13 mouse cellular contexts compared by ENCODE assay signal in genomic region chr7:16241787-16242186, GRCm38 (mm10). TPM values are rescaled to one million over a fixed set of nuclear protein-coding genes. Genes with fewer than 3 reads are reported as not detected.
A peak's percentile ranks its signal among the peaks of the same experiment; 100 is the strongest.
DNase-seq lines count a peak whose midpoint lies in the region; ATAC-seq and TF ChIP-seq lines count a peak whose summit lies in the region.
"Had no signal": no experiment of that assay in that cellular context is flagged by ENCODE, and none has a peak within 500 bp of the region (broad histone marks: within the 10 kb centered on the region; RNA-seq: fewer than 3 reads in every experiment).

No protein-coding gene starts in this region.

- H3K4me2 ChIP-seq in kidney, embryonic 14.5 days (replicated peaks; ENCODE audit: low read depth, low read length) = no peak overlapping the region

- no peaks in the 10 kb centered on the region for H3K36me3 ChIP-seq in kidney, adult 2 months (ENCODE audit: control insufficient read depth, insufficient read depth, low read length)
- H3K36me3 ChIP-seq in kidney, embryonic 14.5 days (ENCODE audit: control insufficient read depth, insufficient read depth, low read length) = no peaks in the 10 kb centered on the region
- peaks cover 0 to 17% of the 10 kb centered on the region in 2 experiments; a peak in 2 of 4 replicates for H3K36me3 ChIP-seq in MEL (ENCODE audit: control insufficient read depth in 1 of 2, insufficient read depth in 2 of 2, low read length in 2 of 2)
- H3K36me3 ChIP-seq in macrophage (ENCODE audit: inconsistent target) = peaks cover 19% of the 10 kb centered on the region; the same call in 1 of the 2 replicates
- H3K36me3 ChIP-seq: midbrain, embryonic 10.5 days had no signal

- H3K9me3 ChIP-seq in kidney, embryonic 14.5 days (ENCODE audit: control insufficient read depth, low read length) = no peaks in the 10 kb centered on the region
- no peaks in the 10 kb centered on the region for H3K9me3 ChIP-seq in MEL (replicated peaks; ENCODE audit: insufficient read depth, low read length)
- H3K9me3 ChIP-seq: midbrain, embryonic 10.5 days had no signal

- no peak overlapping the region for H3K9ac ChIP-seq in kidney, embryonic 14.5 days (ENCODE audit: low read depth, low read length)
- H3K9ac ChIP-seq in MEL (ENCODE audit: control insufficient read depth, low read depth, low read length, poor library complexity, severe bottlenecking) = peak overlapping the region; percentile 38

- DNase-seq in kidney, adult 2 months = no peak
- peak; percentile 59 for DNase-seq in MEL (ENCODE audit: low read depth, low spot score)
- no peak for DNase-seq in right cerebral cortex, postnatal 4 days
- no peak for DNase-seq in frontal cortex, postnatal 25 days (ENCODE audit: low spot score in 2 of 2)
- DNase-seq: kidney, adult 11 months; lung, adult 2 months; right cerebral cortex, postnatal 14 days; thymus, postnatal 36 days had no signal

- H3K4me3 ChIP-seq in kidney, adult 2 months (ENCODE audit: insufficient read depth, low read depth, low read length) = no peak overlapping the region
- no peak overlapping the region for H3K4me3 ChIP-seq in kidney, embryonic 14.5 days (ENCODE audit: low read length)
- H3K4me3 ChIP-seq in MEL (ENCODE audit: control insufficient read depth in 1 of 2, insufficient read depth in 1 of 2, low read depth in 2 of 2, low read length in 2 of 2) (peak overlapping the region; percentile 10 to 49), macrophage (ENCODE audit: inconsistent target) (no peak overlapping the region; the same call in 1 of the 2 replicates)
- H3K4me3 ChIP-seq in brown adipose tissue, adult 24 weeks (ENCODE audit: insufficient read depth, low read depth, low read length) = peak overlapping the region; percentile 38; the same call in 1 of the 2 replicates
- H3K4me3 ChIP-seq: midbrain, embryonic 10.5 days had no signal

- no peak for ATAC-seq in kidney, embryonic 14.5 days (ENCODE audit: low FRiP score, low TSS enrichment)

- no peak for TF ChIP-seq RAD21 in MEL (IDR thresholded peaks at IDR 0.05; ENCODE audit: low read depth, low read length)

- no peak overlapping the region for H3K27ac ChIP-seq in kidney, adult 2 months (ENCODE audit: insufficient read depth, low read depth, low read length)
- H3K27ac ChIP-seq in kidney, embryonic 14.5 days (ENCODE audit: low read depth, low read length) = no peak overlapping the region
- H3K27ac ChIP-seq in MEL (ENCODE audit: control insufficient read depth, low read depth, low read length) (peak overlapping the region; percentile 62), macrophage (peak overlapping the region; percentile 96)
- H3K27ac ChIP-seq in brown adipose tissue, adult 24 weeks (replicated peaks; ENCODE audit: low read depth, low read length) = peak overlapping the region; percentile 74
- H3K27ac ChIP-seq: midbrain, embryonic 10.5 days had no signal

- H3K79me2 ChIP-seq in MEL (ENCODE audit: control insufficient read depth, insufficient read depth, low read length, poor library complexity) (no peaks in the 10 kb centered on the region), macrophage (ENCODE audit: inconsistent target) (peaks cover 15% of the 10 kb centered on the region; the same call in 1 of the 2 replicates)

- peak in 1 of 2 experiments; percentile 38; a peak in 1 of 4 replicates for TF ChIP-seq EP300 in MEL (IDR thresholded peaks at IDR 0.05; ENCODE audit: low read depth in 1 of 2, low read length in 2 of 2)

- TF ChIP-seq CTCF in kidney, adult 2 months (conservative IDR thresholded peaks at IDR 0.05; ENCODE audit: insufficient read depth, insufficient read length, low read depth, low read length) = 0 out of 2 replicates have a peak, but pooled peaks have one; percentile 7
- TF ChIP-seq CTCF in MEL (IDR thresholded peaks at IDR 0.05 in 2 of 3, conservative IDR thresholded peaks at IDR 0.05 in 1 of 3; ENCODE audit: control insufficient read depth in 1 of 3, insufficient read depth in 1 of 3, low read depth in 2 of 3, low read length in 3 of 3, poor library complexity in 1 of 3, severe bottlenecking in 1 of 3) = no peak

- no peaks in the 10 kb centered on the region for H3K27me3 ChIP-seq in kidney, adult 2 months (replicated peaks; ENCODE audit: control insufficient read depth, insufficient read depth, low read length)
- no peaks in the 10 kb centered on the region for H3K27me3 ChIP-seq in kidney, embryonic 14.5 days (ENCODE audit: control insufficient read depth, insufficient read depth, low read length)
- H3K27me3 ChIP-seq in MEL (ENCODE audit: control insufficient read depth in 1 of 2, insufficient read depth in 2 of 2, low read length in 2 of 2) = 0 out of 4 replicates have a peak, but pooled peaks cover 0 to 1% of the 10 kb centered on the region in 2 experiments
- H3K27me3 ChIP-seq: CH12.LX had no signal

- 58% methylated on average over 11 of the region's 11 CpGs for WGBS in kidney, adult 2 months
- WGBS in kidney, embryonic 14.5 days = 47% methylated on average over 11 of the region's 11 CpGs
- WGBS in macrophage (ENCODE audit: missing documents) = 44% methylated on average over 11 of the region's 11 CpGs

- no peaks in the 10 kb centered on the region for H3K4me1 ChIP-seq in kidney, adult 2 months (ENCODE audit: control insufficient read depth, insufficient read depth, low read length)
- no peaks in the 10 kb centered on the region for H3K4me1 ChIP-seq in kidney, embryonic 14.5 days (ENCODE audit: control insufficient read depth, insufficient read depth, low read length)
- H3K4me1 ChIP-seq in MEL (ENCODE audit: control insufficient read depth in 1 of 2, insufficient read depth in 2 of 2, low read length in 2 of 2) = peaks cover 3 to 21% of the 10 kb centered on the region in 2 experiments; a peak in 3 of 4 replicates
- H3K4me1 ChIP-seq in brown adipose tissue, adult 24 weeks (ENCODE audit: control insufficient read depth, insufficient read depth, insufficient read length, low read length) = no peaks in the 10 kb centered on the region; the same call in 1 of the 2 replicates
- H3K4me1 ChIP-seq: midbrain, embryonic 10.5 days had no signal

- no peak for TF ChIP-seq POLR2A in kidney, adult 2 months (IDR thresholded peaks at IDR 0.05; ENCODE audit: low read depth, low read length)
- no peak for TF ChIP-seq POLR2A in MEL (IDR thresholded peaks at IDR 0.05; ENCODE audit: control insufficient read depth in 1 of 2, insufficient read depth in 1 of 2, low read depth in 1 of 2, low read length in 2 of 2, poor library complexity in 1 of 2)

RNA-seq across cellular contexts. Expression of gene C5ar2, which starts 2.2 kb away (rescaled TPM):
- 0.34 and 0.39 TPM in 2 replicates for polyA plus RNA-seq in kidney, adult 2 months (2012; rRNA removed)
- polyA plus RNA-seq in kidney, embryonic 14.5 days (2014; fragmentation: Nextera tagmentation; extraction: Ambion mirVana) = 0.05 and 0.09 TPM in 2 replicates
- total RNA-seq in MEL (2012; rRNA removed) = 0.92 and 1.7 TPM in 2 replicates
- polyA plus RNA-seq in MEL (2012; ENCODE audit: insufficient read depth in 1 of 2, insufficient read length in 2 of 2, low read depth in 1 of 2, low replicate concordance in 2 of 2, missing spikeins in 1 of 2) (under 1 TPM in 1 of 2 experiments, not detected in 1; 0.49 TPM), macrophage (2018) (5.3 to 5.8 TPM (median 5.7 TPM) in 3 replicates)
- polyA plus RNA-seq in brown adipose tissue, adult 24 weeks (2012; ENCODE audit: insufficient read depth, insufficient read length, missing spikeins) = 0.40 and 0.46 TPM in 2 replicates
- total RNA-seq in macrophage (2018; cell fraction: chromatin; rRNA removed) = 1 to 10 TPM; 1.3 to 9.4 (median 4.6) TPM
- total RNA-seq in macrophage (2018; cell fraction: cytosol; rRNA removed) = 1 to 10 TPM; 2.3 to 7.1 (median 4.2) TPM
- 10 to 100 TPM in 8 of 26 experiments, 1 to 10 TPM in 18; 4.5 to 18.7 (median 8.2) TPM for total RNA-seq in macrophage (2018; cell fraction: nucleus; rRNA removed)

RNA-seq across cellular contexts. Expression of gene C5ar1, which starts 17.6 kb away (rescaled TPM):
- 3.4 and 4.2 TPM in 2 replicates for polyA plus RNA-seq in kidney, adult 2 months (2012; rRNA removed)
- polyA plus RNA-seq in kidney, embryonic 14.5 days (2014; fragmentation: Nextera tagmentation; extraction: Ambion mirVana) = 1.2 and 1.8 TPM in 2 replicates
- total RNA-seq in MEL (2012; rRNA removed) = not detected in 2 replicates
- not detected for polyA plus RNA-seq in MEL (2012; ENCODE audit: insufficient read depth in 1 of 2, insufficient read length in 2 of 2, low read depth in 1 of 2, low replicate concordance in 2 of 2, missing spikeins in 1 of 2)
- 3.6 and 5.2 TPM in 2 replicates for polyA plus RNA-seq in brown adipose tissue, adult 24 weeks (2012; ENCODE audit: insufficient read depth, insufficient read length, missing spikeins)
- 100 to 1,000 TPM in 11 of 26 experiments, 10 to 100 TPM in 15; 18.9 to 297 (median 75.1) TPM for total RNA-seq in macrophage (2018; cell fraction: chromatin; rRNA removed)
- 100 to 1,000 TPM; 105 to 683 (median 289) TPM for total RNA-seq in macrophage (2018; cell fraction: cytosol; rRNA removed)
- 100 to 1,000 TPM; 102 to 954 (median 358) TPM for total RNA-seq in macrophage (2018; cell fraction: nucleus; rRNA removed)
- polyA plus RNA-seq in macrophage (2018) = 254 to 928 TPM (median 285 TPM) in 3 replicates
- total RNA-seq: CH12.LX had no signal

RNA-seq across cellular contexts. Expression of gene Dhx34, which starts 19.9 kb away (rescaled TPM):
- polyA plus RNA-seq in kidney, adult 2 months (2012; rRNA removed) = 22.7 and 28.9 TPM in 2 replicates
- 8.5 and 13.0 TPM in 2 replicates for polyA plus RNA-seq in kidney, embryonic 14.5 days (2014; fragmentation: Nextera tagmentation; extraction: Ambion mirVana)
- 5.8 and 6.0 TPM in 2 replicates for total RNA-seq in MEL (2012; rRNA removed)
- polyA plus RNA-seq in MEL (2012; ENCODE audit: insufficient read depth in 1 of 2, insufficient read length in 2 of 2, low read depth in 1 of 2, low replicate concordance in 2 of 2, missing spikeins in 1 of 2) (10 to 100 TPM in 1 of 2 experiments, not detected in 1; 13.6 TPM), macrophage (2018) (11.6 to 20.4 TPM (median 18.5 TPM) in 3 replicates)
- polyA plus RNA-seq in brown adipose tissue, adult 24 weeks (2012; ENCODE audit: insufficient read depth, insufficient read length, missing spikeins) = 7.3 and 8.3 TPM in 2 replicates
- 10 to 100 TPM; 11.2 to 62.8 (median 36.9) TPM for total RNA-seq in macrophage (2018; cell fraction: chromatin; rRNA removed)
- total RNA-seq in macrophage (2018; cell fraction: cytosol; rRNA removed) = 10 to 100 TPM; 12.6 to 26.7 (median 21.6) TPM
- total RNA-seq in macrophage (2018; cell fraction: nucleus; rRNA removed) = 10 to 100 TPM; 12.5 to 46.6 (median 31.2) TPM

RNA-seq across cellular contexts. Expression of gene Inafm1, which starts 31.6 kb away (rescaled TPM):
- 23.1 and 30.7 TPM in 2 replicates for polyA plus RNA-seq in kidney, adult 2 months (2012; rRNA removed)
- 19.3 and 19.8 TPM in 2 replicates for polyA plus RNA-seq in kidney, embryonic 14.5 days (2014; fragmentation: Nextera tagmentation; extraction: Ambion mirVana)
- total RNA-seq in MEL (2012; rRNA removed) = 38.0 and 50.7 TPM in 2 replicates
- polyA plus RNA-seq in MEL (2012; ENCODE audit: insufficient read depth in 1 of 2, insufficient read length in 2 of 2, low read depth in 1 of 2, low replicate concordance in 2 of 2, missing spikeins in 1 of 2) = 10 to 100 TPM in 1 of 2 experiments, not detected in 1; 87.6 TPM
- polyA plus RNA-seq in brown adipose tissue, adult 24 weeks (2012; ENCODE audit: insufficient read depth, insufficient read length, missing spikeins) = 16.0 and 17.2 TPM in 2 replicates
- total RNA-seq in macrophage (2018; cell fraction: chromatin; rRNA removed) = 10 to 100 TPM; 11.6 to 72.8 (median 39.4) TPM
- 10 to 100 TPM in 4 of 26 experiments, 1 to 10 TPM in 22; 5.9 to 11.6 (median 8.4) TPM for total RNA-seq in macrophage (2018; cell fraction: cytosol; rRNA removed)
- 10 to 100 TPM; 10.3 to 35.9 (median 25.5) TPM for total RNA-seq in macrophage (2018; cell fraction: nucleus; rRNA removed)
- polyA plus RNA-seq in macrophage (2018) = 1.9 to 10.1 TPM (median 7.4 TPM) in 3 replicates

RNA-seq across cellular contexts. Expression of gene Ccdc9, which starts 44.8 kb away (rescaled TPM):
- 23.3 and 24.3 TPM in 2 replicates for polyA plus RNA-seq in kidney, adult 2 months (2012; rRNA removed)
- polyA plus RNA-seq in kidney, embryonic 14.5 days (2014; fragmentation: Nextera tagmentation; extraction: Ambion mirVana) = 24.6 and 28.3 TPM in 2 replicates
- total RNA-seq in MEL (2012; rRNA removed) = 57.4 and 63.6 TPM in 2 replicates
- polyA plus RNA-seq in MEL (2012; ENCODE audit: insufficient read depth in 1 of 2, insufficient read length in 2 of 2, low read depth in 1 of 2, low replicate concordance in 2 of 2, missing spikeins in 1 of 2) (10 to 100 TPM in 1 of 2 experiments, not detected in 1; 97.1 TPM), macrophage (2018) (99.0 to 183 TPM (median 120 TPM) in 3 replicates)
- polyA plus RNA-seq in brown adipose tissue, adult 24 weeks (2012; ENCODE audit: insufficient read depth, insufficient read length, missing spikeins) = 26.4 and 28.6 TPM in 2 replicates
- 100 to 1,000 TPM; 304 to 896 (median 675) TPM for total RNA-seq in macrophage (2018; cell fraction: chromatin; rRNA removed)
- total RNA-seq in macrophage (2018; cell fraction: cytosol; rRNA removed) = 10 to 100 TPM; 52.8 to 97.2 (median 73.4) TPM
- 100 to 1,000 TPM; 161 to 339 (median 237) TPM for total RNA-seq in macrophage (2018; cell fraction: nucleus; rRNA removed)

Comparison
In these comparisons a context has a peak if more than half of its experiments do, and no peak if none do; other contexts are left out.
1. H3K27ac ChIP-seq: peak in MEL (single experiment), brown adipose tissue, adult 24 weeks (single experiment) and macrophage (single experiment); none in kidney, adult 2 months (single experiment) and kidney, embryonic 14.5 days (single experiment).
2. H3K4me3 ChIP-seq: peak in MEL (2 of 2) and brown adipose tissue, adult 24 weeks (single experiment); none in kidney, adult 2 months (single experiment), kidney, embryonic 14.5 days (single experiment) and macrophage (single experiment).
3. RNA of gene C5ar1, which starts 17.6 kb away (polyA plus RNA-seq): 254 to 928 TPM in macrophage; 3.6 to 5.2 TPM in brown adipose tissue, adult 24 weeks, 3.4 to 4.2 TPM in kidney, adult 2 months, 1.2 to 1.8 TPM in kidney, embryonic 14.5 days and not detected in MEL; every median in the first group is over 10 times any median in the second.